Mouse (Mus musculus) limb, embryonic 11.5 days (tissue): Measurements from ENCODE around the gene Nr2e1. TPM values are rescaled to one million over a fixed set of nuclear protein-coding genes. Genes with fewer than 3 reads are reported as not detected.

ENCODE experiments used
- ATAC-seq: fragments of 200-750 bp; cut with Nextera tagmentation; 2 replicates; pipeline ENCODE4 v1.8.0; 2017; ENCODE audit warnings: low read depth; ENCODE audit not compliant: insufficient number of reproducible peaks, low FRiP score, low TSS enrichment
- DNase-seq: peaks from one replicate; pipeline ENCODE4 v3.0.0-alpha.2; 2015; ENCODE audit warnings: low spot score
- H3K27ac ChIP-seq: fragments of 300-500 bp; sonication (generic); replicated peaks from 2 replicates; pipeline ENCODE4 v1.5.1; 2014; ENCODE audit warnings: low read depth, mild to moderate bottlenecking, low read length
- H3K27me3 ChIP-seq: fragments of 300-500 bp; sonication (generic); 2 replicates; pipeline ENCODE4 v1.6.1; 2014; ENCODE audit warnings: mild to moderate bottlenecking, low read length, mixed read lengths; ENCODE audit not compliant: control insufficient read depth, insufficient read depth
- H3K36me3 ChIP-seq: fragments of 300-500 bp; sonication (generic); 2 replicates; pipeline ENCODE4 v1.6.1; 2014; ENCODE audit warnings: mild to moderate bottlenecking, low read length, moderate library complexity, mixed read lengths; ENCODE audit not compliant: control insufficient read depth, insufficient read depth
- H3K4me1 ChIP-seq: fragments of 300-500 bp; sonication (generic); 2 replicates; pipeline ENCODE4 v1.6.1; 2014; ENCODE audit warnings: low read length, mixed read lengths; ENCODE audit not compliant: control insufficient read depth, insufficient read depth
- H3K4me2 ChIP-seq: fragments of 300-500 bp; sonication (generic); 2 replicates; pipeline ENCODE4 v1.6.1; 2014; ENCODE audit warnings: low read depth, mild to moderate bottlenecking, moderate library complexity; ENCODE audit not compliant: severe bottlenecking
- H3K4me3 ChIP-seq: fragments of 300-500 bp; sonication (generic); 2 replicates; pipeline ENCODE4 v1.5.1; 2014; ENCODE audit warnings: low read depth, low read length
- H3K9ac ChIP-seq: fragments of 300-500 bp; sonication (generic); 2 replicates; pipeline ENCODE4 v1.6.1; 2014; ENCODE audit warnings: mild to moderate bottlenecking, low read length
- H3K9me3 ChIP-seq: fragments of 300-500 bp; sonication (generic); 2 replicates; pipeline ENCODE4 v1.6.1; 2016; ENCODE audit warnings: low read length; ENCODE audit not compliant: control insufficient read depth
- WGBS: fragments of 180-500 bp; shearing (Covaris S2); extraction: QIAGEN DNeasy Blood & Tissue Kit; methylation state at CpG from one replicate; pipeline ENCODE4 v1.1.7; 2014; 5-methylcytosine and 5-hydroxymethylcytosine counted together
- polyA plus RNA-seq: library from polyadenylated mRNA; unstranded; fragments of >200 nt; fragmentation: Nextera tagmentation; extraction: Ambion mirVana; gene quantifications from 2 replicates; pipeline ENCODE4 v1.2.1, GENCODE M21; 2014

Nr2e1 gene
- polyA plus RNA-seq, 1 experiment from 2014 or later = not detected

DNA sequence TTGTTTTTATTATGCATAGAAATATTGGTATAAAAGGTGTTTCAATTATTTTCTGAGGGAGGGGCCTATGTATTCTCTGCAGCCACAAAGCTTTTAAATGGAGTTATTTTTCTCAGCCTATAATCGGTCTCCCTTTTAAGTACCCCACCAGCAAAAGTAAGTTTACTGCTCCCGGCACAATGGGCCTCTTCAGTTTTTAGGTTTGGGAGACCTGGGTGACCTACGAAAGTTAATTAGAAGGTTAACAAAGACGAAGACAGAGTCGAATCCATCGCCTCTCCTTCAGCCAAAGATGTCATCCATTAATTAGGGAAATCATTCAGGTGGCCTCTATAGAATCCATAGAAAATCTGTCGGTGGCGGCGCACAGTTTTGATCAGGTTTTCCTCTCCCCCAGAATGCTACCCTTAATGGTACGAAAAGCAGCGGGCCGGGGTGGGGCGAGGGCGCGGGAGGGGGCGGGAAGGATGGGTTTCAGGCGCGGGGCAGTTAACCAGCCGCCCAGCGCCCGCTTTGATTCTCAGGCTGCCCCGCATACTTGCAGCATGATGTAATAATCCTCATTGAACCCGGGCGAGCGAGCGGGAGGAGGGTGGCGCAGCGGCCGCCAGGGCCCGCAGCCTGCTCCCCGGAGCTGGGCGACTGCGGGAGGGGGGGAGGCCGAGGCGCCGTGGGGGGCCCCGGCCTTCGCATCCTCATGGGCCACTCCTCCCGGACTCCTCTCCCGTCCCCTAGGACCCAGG lies 30.4 kb upstream of the Nr2e1 start:
- DNase-seq (peak; percentile 71), ATAC-seq (no peak)
- no peak overlapping the region for H3K9ac ChIP-seq
- WGBS = under 1% methylated on average over 33 of the region's 40 CpGs
- no peaks in the 10 kb centered on the region for H3K36me3 ChIP-seq
- H3K4me3 ChIP-seq = peak overlapping the region; percentile 30
- no peaks in the 10 kb centered on the region for H3K9me3 ChIP-seq
- no peak overlapping the region for H3K27ac ChIP-seq
- H3K4me2 ChIP-seq = peak overlapping the region; percentile 47
- peaks cover 70% of the 10 kb centered on the region for H3K27me3 ChIP-seq
- no peaks in the 10 kb centered on the region for H3K4me1 ChIP-seq

DNA sequence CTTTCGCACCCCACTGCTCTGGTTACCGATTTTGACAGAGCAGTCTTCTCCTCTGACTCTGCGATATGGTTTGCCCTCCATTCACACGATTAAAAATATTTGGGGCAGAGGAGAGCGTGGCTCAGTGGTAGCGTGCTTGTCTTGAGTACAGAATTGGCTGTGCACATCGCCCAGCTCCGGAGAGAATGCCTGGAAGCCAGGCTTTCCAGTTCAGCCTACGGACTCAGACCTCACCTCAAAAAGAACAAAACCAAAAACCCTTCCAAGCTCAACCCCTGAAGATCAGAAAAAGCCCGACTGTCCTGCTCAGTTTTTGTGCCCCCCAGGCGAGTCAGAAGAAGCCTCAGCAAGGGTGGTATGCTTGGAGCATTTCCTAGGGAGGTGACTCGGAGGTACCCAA lies 29.6 kb upstream of the Nr2e1 start:
- no peak overlapping the region for H3K4me2 ChIP-seq
- no peaks in the 10 kb centered on the region for H3K36me3 ChIP-seq
- H3K27ac ChIP-seq = no peak overlapping the region
- no peak for DNase-seq
- peaks cover 71% of the 10 kb centered on the region for H3K27me3 ChIP-seq
- no peak overlapping the region for H3K9ac ChIP-seq
- peaks cover 2% of the 10 kb centered on the region; the same call in 1 of the 2 replicates for H3K9me3 ChIP-seq
- no peaks in the 10 kb centered on the region for H3K4me1 ChIP-seq
- no peak overlapping the region for H3K4me3 ChIP-seq
- WGBS = 7% methylated on average over 12 of the region's 12 CpGs
- ATAC-seq = no peak

DNA sequence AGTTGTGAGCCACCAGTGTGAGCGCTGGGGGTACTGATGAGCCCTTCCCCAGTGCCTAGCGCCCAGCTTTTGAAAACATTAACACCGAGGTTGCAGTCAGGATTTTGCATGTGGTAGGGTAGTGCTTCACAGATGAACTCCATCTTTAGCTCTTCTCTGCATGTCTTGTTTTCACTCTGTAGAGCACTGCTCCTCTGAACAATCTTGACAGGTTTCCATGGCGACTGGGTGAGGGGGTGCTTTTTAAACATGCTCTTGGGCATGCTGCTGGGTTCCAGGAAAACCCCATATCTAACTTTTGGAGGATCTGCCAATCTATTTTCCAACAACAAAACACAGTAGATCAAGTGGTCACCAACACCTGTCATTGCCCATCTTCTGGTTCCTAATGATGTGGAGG lies 23.3 kb upstream of the Nr2e1 start:
- whole genome bisulfite sequencing = 81% methylated on average over 4 of the region's 4 CpGs
- no peak overlapping the region for H3K27ac ChIP-seq
- ATAC-seq (no peak), DNase-seq (no peak)
- no peaks in the 10 kb centered on the region for H3K4me1 ChIP-seq
- H3K9ac ChIP-seq = no peak overlapping the region
- H3K4me2 ChIP-seq = no peak overlapping the region
- peaks cover 6% of the 10 kb centered on the region; the same call in 1 of the 2 replicates for H3K9me3 ChIP-seq
- H3K36me3 ChIP-seq = no peaks in the 10 kb centered on the region
- H3K4me3 ChIP-seq = no peak overlapping the region
- peaks cover 21% of the 10 kb centered on the region for H3K27me3 ChIP-seq

DNA sequence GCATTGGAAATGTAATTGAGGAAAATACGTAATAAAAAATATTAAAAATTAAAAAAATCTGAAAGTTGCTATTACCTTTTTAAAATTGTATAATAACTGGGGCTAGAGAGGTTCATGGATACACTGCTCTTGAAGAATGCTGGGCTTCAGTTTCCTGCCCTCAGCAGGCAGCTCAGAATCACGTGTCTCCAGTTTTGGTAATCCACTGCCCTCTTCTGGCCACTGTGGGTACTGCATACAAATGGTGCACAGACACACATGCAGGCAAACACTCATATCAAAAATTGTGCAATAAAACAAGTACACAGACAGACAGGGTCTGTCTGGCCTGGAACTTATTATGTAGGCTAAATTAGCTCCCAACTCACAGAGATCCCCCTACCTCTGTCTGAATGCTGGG lies 21.4 kb upstream of the Nr2e1 start:
- Histone ChIP-seq H3K9me3 (peaks cover 6% of the 10 kb centered on the region; the same call in 1 of the 2 replicates), H3K4me2 (no peak overlapping the region), H3K9ac (no peak overlapping the region), H3K4me1 (no peaks in the 10 kb centered on the region), H3K4me3 (no peak overlapping the region), H3K27ac (no peak overlapping the region), H3K27me3 (peaks cover 8% of the 10 kb centered on the region; the same call in 1 of the 2 replicates), H3K36me3 (no peaks in the 10 kb centered on the region)
- DNase-seq = peak; percentile 62
- no peak for ATAC-seq
- WGBS = 66% methylated on average over 2 of the region's 2 CpGs

DNA sequence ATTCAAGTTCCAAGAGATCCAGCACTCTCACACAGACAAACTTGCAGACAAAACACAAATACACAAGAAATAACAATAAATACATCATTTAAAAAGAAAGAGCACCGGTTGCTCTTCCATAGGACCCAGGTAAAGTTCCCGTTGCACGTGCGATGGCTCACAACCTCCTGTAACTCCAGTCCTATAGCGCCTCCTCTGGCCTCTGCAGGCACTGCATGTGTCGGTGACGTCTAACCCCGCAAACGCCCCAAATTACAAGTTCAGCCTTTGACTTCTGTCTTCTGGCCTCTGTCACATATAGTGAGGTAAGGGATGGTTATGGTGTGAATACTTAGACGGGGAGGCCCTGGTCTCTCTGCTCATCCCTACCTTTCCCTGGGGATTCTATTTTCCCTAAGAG lies 18.1 kb upstream of the Nr2e1 start:
- WGBS = 26% methylated on average over 10 of the region's 10 CpGs
- H3K9me3 ChIP-seq = peaks cover 4% of the 10 kb centered on the region; the same call in 1 of the 2 replicates
- H3K36me3 ChIP-seq = no peaks in the 10 kb centered on the region
- no peak overlapping the region for H3K27ac ChIP-seq
- DNase-seq (peak; percentile 66), ATAC-seq (no peak)
- no peak overlapping the region for H3K4me2 ChIP-seq
- H3K4me3 ChIP-seq = no peak overlapping the region
- H3K9ac ChIP-seq = no peak overlapping the region
- no peaks in the 10 kb centered on the region for H3K4me1 ChIP-seq
- peaks cover 5% of the 10 kb centered on the region; the same call in 1 of the 2 replicates for H3K27me3 ChIP-seq

DNA sequence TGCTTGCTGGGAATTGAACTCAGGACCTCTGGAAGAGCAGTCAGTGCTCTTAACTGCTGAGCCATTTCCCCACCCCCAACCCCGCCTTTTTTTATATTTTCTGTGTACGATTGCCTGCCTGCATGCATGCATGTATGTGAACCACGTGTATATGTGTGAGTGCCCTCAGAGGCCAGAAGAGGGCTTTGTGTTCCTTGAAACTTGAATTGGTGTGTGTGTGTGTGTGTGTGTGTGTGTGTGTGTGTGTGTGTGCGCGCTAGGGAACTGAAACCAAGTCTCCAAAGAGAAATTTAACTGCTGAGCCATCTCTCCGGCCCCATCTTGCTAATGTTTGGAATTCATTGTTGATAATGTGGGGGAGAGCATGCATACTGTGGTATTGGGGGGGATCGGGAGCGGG lies 15.2 kb upstream of the Nr2e1 start:
- Histone ChIP-seq H3K9me3 (no peaks in the 10 kb centered on the region; the same call in 1 of the 2 replicates), H3K4me3 (no peak overlapping the region), H3K4me1 (no peaks in the 10 kb centered on the region), H3K27ac (no peak overlapping the region), H3K9ac (no peak overlapping the region), H3K27me3 (peaks cover 28% of the 10 kb centered on the region), H3K36me3 (no peaks in the 10 kb centered on the region), H3K4me2 (no peak overlapping the region)
- 85% methylated on average over 8 of the region's 8 CpGs for WGBS
- DNase-seq (no peak), ATAC-seq (no peak)

DNA sequence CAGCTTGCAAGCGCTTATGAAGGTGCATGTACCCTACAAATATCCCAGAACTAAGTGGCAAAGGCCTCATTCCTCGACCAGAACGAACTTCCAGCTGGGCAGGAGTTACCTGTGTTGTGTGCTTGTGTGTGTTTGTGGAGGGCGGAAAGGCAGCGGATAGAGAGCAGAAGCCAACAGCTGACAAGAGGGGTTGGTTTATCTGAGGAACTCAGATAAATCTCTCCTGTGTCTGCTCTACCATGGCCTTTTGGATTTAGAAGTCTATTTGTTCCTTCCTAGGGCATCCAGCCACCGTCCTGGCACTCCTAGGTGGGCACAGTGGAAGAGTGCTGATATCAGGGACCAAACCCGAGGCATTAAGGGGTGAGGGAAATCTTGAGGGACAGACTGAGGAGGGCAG lies 9.8 kb upstream of the Nr2e1 start:
- no peaks in the 10 kb centered on the region for H3K36me3 ChIP-seq
- no peak overlapping the region for H3K27ac ChIP-seq
- ATAC-seq (no peak), DNase-seq (no peak)
- H3K9me3 ChIP-seq = no peaks in the 10 kb centered on the region; the same call in 1 of the 2 replicates
- H3K4me2 ChIP-seq = no peak overlapping the region
- peaks cover 3% of the 10 kb centered on the region; the same call in 1 of the 2 replicates for H3K4me1 ChIP-seq
- H3K9ac ChIP-seq = no peak overlapping the region
- H3K27me3 ChIP-seq = peaks cover 76% of the 10 kb centered on the region
- H3K4me3 ChIP-seq = no peak overlapping the region
- WGBS = 6% methylated on average over 7 of the region's 7 CpGs

DNA sequence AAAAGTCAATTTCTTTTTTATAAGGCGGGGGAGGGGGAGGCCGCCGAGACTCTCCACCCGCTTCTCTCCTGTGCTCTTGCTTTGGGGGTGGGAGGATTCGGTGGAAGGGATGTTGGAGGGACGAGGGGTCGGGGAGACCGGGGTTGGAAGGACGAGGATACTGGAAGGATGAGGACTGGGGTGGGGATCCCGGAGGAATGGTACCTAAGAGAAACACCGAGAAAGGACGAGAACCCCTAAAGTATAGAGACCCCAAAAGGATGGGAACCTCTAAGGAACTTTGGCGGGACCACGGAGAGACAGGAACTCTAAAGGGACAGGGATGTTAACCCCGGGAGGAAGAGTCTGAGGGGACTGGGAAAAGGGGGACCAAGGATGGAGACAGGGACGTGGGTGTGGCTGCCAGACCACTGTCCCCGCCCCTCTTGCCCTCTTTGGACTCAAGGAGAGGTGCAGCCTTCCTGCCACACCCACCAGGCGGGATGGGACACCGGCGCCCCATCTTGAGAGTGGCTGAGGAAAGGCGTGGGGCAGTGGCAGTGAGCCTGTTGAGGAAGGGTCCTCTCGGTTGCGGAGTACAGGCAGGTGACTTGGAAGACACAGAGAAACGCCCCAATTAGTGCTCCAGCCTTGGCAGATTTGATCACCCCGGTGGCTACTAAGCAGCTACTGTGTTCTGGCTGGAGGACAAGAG lies 8.7 kb upstream of the Nr2e1 start:
- DNase-seq (peak; percentile 32), ATAC-seq (no peak)
- Histone ChIP-seq H3K27ac (no peak overlapping the region), H3K4me3 (peak overlapping the region; percentile 20), H3K9me3 (no peaks in the 10 kb centered on the region; the same call in 1 of the 2 replicates), H3K36me3 (no peaks in the 10 kb centered on the region), H3K4me1 (peaks cover 3% of the 10 kb centered on the region; the same call in 1 of the 2 replicates), H3K27me3 (peaks cover 86% of the 10 kb centered on the region), H3K9ac (no peak overlapping the region), H3K4me2 (peak overlapping the region; percentile 26; the same call in 1 of the 2 replicates)
- WGBS = under 1% methylated on average over 25 of the region's 25 CpGs
